Mouse (Mus musculus): ENCODE measurements at regions not wholly inside any gene's neighbourhood (a gene's known extent, or its start where the extent isn't known, plus 50 kb on each side); places are given as distances from the start of the nearest gene placed in this dataset.
A peak's percentile ranks its signal among the peaks of the same experiment; 100 is the strongest.

- Histone ChIP-seq H3K4me2 (no peak overlapping the region), H3K9me3 (replicated peaks) (no peaks in the 10 kb centered on the region), H3K9ac (no peak overlapping the region), H3K4me3 (replicated peaks) (no peak overlapping the region), H3K36me3 (no peaks in the 10 kb centered on the region), H3K27me3 (no peaks in the 10 kb centered on the region), H3K27ac (0 out of 2 replicates have a peak overlapping the region, but pooled peaks have one; percentile 10), H3K4me1 (peaks cover 21% of the 10 kb centered on the region)
- WGBS: 24% methylated on average over 8 of the region's 8 CpGs
- no peak for ATAC-seq (replicated peaks; ENCODE audit: low FRiP score)
These were observed 98.7 kb upstream of the Magi3 start for GRCm38 (mm10) chr3:104318911-104319310.

GRCm38 (mm10) chr3:104317528-104317927 is 97.4 kb upstream of the Magi3 start:
- Histone ChIP-seq H3K4me3 (replicated peaks) (no peak overlapping the region), H3K4me2 (no peak overlapping the region), H3K9ac (no peak overlapping the region), H3K36me3 (no peaks in the 10 kb centered on the region), H3K27ac (no peak overlapping the region), H3K9me3 (replicated peaks) (no peaks in the 10 kb centered on the region), H3K27me3 (no peaks in the 10 kb centered on the region), H3K4me1 (peaks cover 26% of the 10 kb centered on the region)
- no peak for ATAC-seq (replicated peaks; ENCODE audit: low FRiP score)
- 76% methylated on average over 4 of the region's 4 CpGs for WGBS

- Histone ChIP-seq H3K9me3 (replicated peaks) (no peaks in the 10 kb centered on the region), H3K9ac (no peak overlapping the region), H3K27ac (no peak overlapping the region), H3K27me3 (no peaks in the 10 kb centered on the region), H3K4me3 (replicated peaks) (no peak overlapping the region), H3K36me3 (no peaks in the 10 kb centered on the region), H3K4me1 (0 out of 2 replicates have a peak, but pooled peaks cover 6% of the 10 kb centered on the region), H3K4me2 (no peak overlapping the region)
- WGBS: 56% methylated on average over 4 of the region's 4 CpGs
- no peak for ATAC-seq (replicated peaks; ENCODE audit: low FRiP score)
These were observed 92.9 kb upstream of the Magi3 start for GRCm38 (mm10) chr3:104313063-104313462.

- no peak overlapping the region for H3K4me3 ChIP-seq (replicated peaks)
- H3K4me2 ChIP-seq: no peak overlapping the region
- peaks cover 11% of the 10 kb centered on the region for H3K4me1 ChIP-seq
- 88% methylated on average over 1 of the region's 1 CpGs for WGBS
- ATAC-seq (replicated peaks; ENCODE audit: low FRiP score): no peak
- no peaks in the 10 kb centered on the region for H3K36me3 ChIP-seq
- no peak overlapping the region for H3K27ac ChIP-seq
- no peak overlapping the region for H3K9ac ChIP-seq
- no peaks in the 10 kb centered on the region for H3K9me3 ChIP-seq (replicated peaks)
- no peaks in the 10 kb centered on the region for H3K27me3 ChIP-seq
These were observed 86.8 kb upstream of the Magi3 start for GRCm38 (mm10) chr3:104306961-104307360.

- 19% methylated on average over 12 of the region's 12 CpGs for WGBS
- H3K4me3 ChIP-seq (replicated peaks): no peak overlapping the region
- peaks cover 11% of the 10 kb centered on the region for H3K4me1 ChIP-seq
- H3K4me2 ChIP-seq: peak overlapping the region; percentile 22; the same call in 1 of the 2 replicates
- H3K27ac ChIP-seq: 0 out of 2 replicates have a peak overlapping the region, but pooled peaks have one; percentile 22
- no peaks in the 10 kb centered on the region for H3K27me3 ChIP-seq
- H3K9ac ChIP-seq: no peak overlapping the region
- no peaks in the 10 kb centered on the region for H3K9me3 ChIP-seq (replicated peaks)
- 0 out of 2 replicates have a peak, but pooled peaks have one; percentile 25 for ATAC-seq (replicated peaks; ENCODE audit: low FRiP score)
- H3K36me3 ChIP-seq: no peaks in the 10 kb centered on the region
These were observed 85.9 kb upstream of the Magi3 start for GRCm38 (mm10) chr3:104305904-104306563.

GRCm38 (mm10) chr3:104303577-104303976 is 83.4 kb upstream of the Magi3 start:
- ATAC-seq (replicated peaks; ENCODE audit: low FRiP score): no peak
- H3K36me3 ChIP-seq: no peaks in the 10 kb centered on the region
- no peak overlapping the region for H3K4me3 ChIP-seq (replicated peaks)
- no peak overlapping the region for H3K9ac ChIP-seq
- peaks cover 11% of the 10 kb centered on the region for H3K4me1 ChIP-seq
- H3K27ac ChIP-seq: no peak overlapping the region
- H3K9me3 ChIP-seq (replicated peaks): no peaks in the 10 kb centered on the region
- 52% methylated on average over 7 of the region's 7 CpGs for WGBS
- H3K27me3 ChIP-seq: no peaks in the 10 kb centered on the region
- no peak overlapping the region for H3K4me2 ChIP-seq

- H3K27ac ChIP-seq: no peak overlapping the region
- no peak overlapping the region for H3K4me3 ChIP-seq (replicated peaks)
- no peak for ATAC-seq (replicated peaks; ENCODE audit: low FRiP score)
- 88% methylated on average over 5 of the region's 5 CpGs for WGBS
- H3K9me3 ChIP-seq (replicated peaks): no peaks in the 10 kb centered on the region
- no peak overlapping the region for H3K4me2 ChIP-seq
- no peak overlapping the region for H3K9ac ChIP-seq
- H3K27me3 ChIP-seq: no peaks in the 10 kb centered on the region
- H3K4me1 ChIP-seq: peaks cover 8% of the 10 kb centered on the region
- H3K36me3 ChIP-seq: no peaks in the 10 kb centered on the region
These were observed 80.0 kb upstream of the Magi3 start for GRCm38 (mm10) chr3:104300201-104300600.

GRCm38 (mm10) chr3:104298878-104299277 is 78.7 kb upstream of the Magi3 start:
- Histone ChIP-seq H3K4me1 (peaks cover 17% of the 10 kb centered on the region), H3K4me3 (replicated peaks) (no peak overlapping the region), H3K27me3 (no peaks in the 10 kb centered on the region), H3K9me3 (replicated peaks) (no peaks in the 10 kb centered on the region), H3K27ac (no peak overlapping the region), H3K4me2 (no peak overlapping the region), H3K36me3 (no peaks in the 10 kb centered on the region), H3K9ac (no peak overlapping the region)
- WGBS: 61% methylated on average over 4 of the region's 4 CpGs
- no peak for ATAC-seq (replicated peaks; ENCODE audit: low FRiP score)

- Histone ChIP-seq H3K9ac (no peak overlapping the region), H3K27me3 (no peaks in the 10 kb centered on the region), H3K27ac (no peak overlapping the region), H3K36me3 (no peaks in the 10 kb centered on the region), H3K4me1 (peaks cover 19% of the 10 kb centered on the region), H3K9me3 (replicated peaks) (no peaks in the 10 kb centered on the region), H3K4me3 (replicated peaks) (no peak overlapping the region), H3K4me2 (no peak overlapping the region)
- ATAC-seq (replicated peaks; ENCODE audit: low FRiP score): no peak
- WGBS: 82% methylated on average over 2 of the region's 2 CpGs
These were observed 78.2 kb upstream of the Magi3 start for GRCm38 (mm10) chr3:104298409-104298808.

GRCm38 (mm10) chr3:104297112-104297511 is 76.9 kb upstream of the Magi3 start:
- Histone ChIP-seq H3K27ac (no peak overlapping the region), H3K4me1 (peaks cover 19% of the 10 kb centered on the region), H3K27me3 (no peaks in the 10 kb centered on the region), H3K4me3 (replicated peaks) (no peak overlapping the region), H3K36me3 (no peaks in the 10 kb centered on the region), H3K4me2 (no peak overlapping the region), H3K9ac (no peak overlapping the region), H3K9me3 (replicated peaks) (no peaks in the 10 kb centered on the region)
- ATAC-seq (replicated peaks; ENCODE audit: low FRiP score): no peak
- WGBS: 57% methylated on average over 6 of the region's 6 CpGs

- Histone ChIP-seq H3K27me3 (no peaks in the 10 kb centered on the region), H3K27ac (no peak overlapping the region), H3K4me1 (peaks cover 19% of the 10 kb centered on the region), H3K36me3 (no peaks in the 10 kb centered on the region), H3K9me3 (replicated peaks) (no peaks in the 10 kb centered on the region), H3K4me2 (no peak overlapping the region), H3K9ac (no peak overlapping the region), H3K4me3 (replicated peaks) (no peak overlapping the region)
- no peak for ATAC-seq (replicated peaks; ENCODE audit: low FRiP score)
- WGBS: 81% methylated on average over 9 of the region's 9 CpGs
These were observed 75.7 kb upstream of the Magi3 start for GRCm38 (mm10) chr3:104295856-104296255.

GRCm38 (mm10) chr3:104295015-104295719 is 75.0 kb upstream of the Magi3 start:
- Histone ChIP-seq H3K27ac (no peak overlapping the region), H3K4me2 (no peak overlapping the region)
- peak; percentile 58; the same call in 1 of the 2 replicates for ATAC-seq (replicated peaks; ENCODE audit: low FRiP score)

More at GRCm38 (mm10) chr3:104295015-104295719, 75.0 kb upstream of the Magi3 start:
- Histone ChIP-seq H3K9me3 (replicated peaks) (no peaks in the 10 kb centered on the region), H3K4me1 (peaks cover 19% of the 10 kb centered on the region), H3K4me3 (replicated peaks) (no peak overlapping the region), H3K9ac (no peak overlapping the region), H3K36me3 (no peaks in the 10 kb centered on the region), H3K27me3 (no peaks in the 10 kb centered on the region)
- WGBS: 37% methylated on average over 8 of the region's 8 CpGs
